Mouse (Mus musculus) liver, adult 2 months (tissue): ENCODE data around the gene Cyth3.

Source experiments
- CTCF ChIP-seq: fragments of 200-500 bp; IDR thresholded peaks from 2 replicates; pipeline ENCODE4 v1.5.1; 2011; ENCODE audit warnings: low read depth, low read length, control low read depth
- POLR2A ChIP-seq: fragments of 200-500 bp; IDR thresholded peaks from 2 replicates; pipeline ENCODE4 v1.6.1; 2011; ENCODE audit warnings: low read length, control low read depth; ENCODE audit not compliant: insufficient read depth; ENCODE audit errors: extremely low read depth

GRCm38 (mm10) chr5:143653497-143653896 is 31.2 kb downstream of the Cyth3 start:
- TF ChIP-seq POLR2A: no peak
- TF ChIP-seq CTCF: no peak
